Mouse (Mus musculus): ENCODE results near the gene Arhgap18. TPM values are rescaled to one million over a fixed set of nuclear protein-coding genes. Genes with fewer than 3 reads are reported as not detected.
A peak's percentile ranks its signal among the peaks of the same experiment; 100 is the strongest.

Gene Arhgap18
- polyA plus RNA-seq, 1 experiment from 2014 or later, result 41.0 TPM

DNA sequence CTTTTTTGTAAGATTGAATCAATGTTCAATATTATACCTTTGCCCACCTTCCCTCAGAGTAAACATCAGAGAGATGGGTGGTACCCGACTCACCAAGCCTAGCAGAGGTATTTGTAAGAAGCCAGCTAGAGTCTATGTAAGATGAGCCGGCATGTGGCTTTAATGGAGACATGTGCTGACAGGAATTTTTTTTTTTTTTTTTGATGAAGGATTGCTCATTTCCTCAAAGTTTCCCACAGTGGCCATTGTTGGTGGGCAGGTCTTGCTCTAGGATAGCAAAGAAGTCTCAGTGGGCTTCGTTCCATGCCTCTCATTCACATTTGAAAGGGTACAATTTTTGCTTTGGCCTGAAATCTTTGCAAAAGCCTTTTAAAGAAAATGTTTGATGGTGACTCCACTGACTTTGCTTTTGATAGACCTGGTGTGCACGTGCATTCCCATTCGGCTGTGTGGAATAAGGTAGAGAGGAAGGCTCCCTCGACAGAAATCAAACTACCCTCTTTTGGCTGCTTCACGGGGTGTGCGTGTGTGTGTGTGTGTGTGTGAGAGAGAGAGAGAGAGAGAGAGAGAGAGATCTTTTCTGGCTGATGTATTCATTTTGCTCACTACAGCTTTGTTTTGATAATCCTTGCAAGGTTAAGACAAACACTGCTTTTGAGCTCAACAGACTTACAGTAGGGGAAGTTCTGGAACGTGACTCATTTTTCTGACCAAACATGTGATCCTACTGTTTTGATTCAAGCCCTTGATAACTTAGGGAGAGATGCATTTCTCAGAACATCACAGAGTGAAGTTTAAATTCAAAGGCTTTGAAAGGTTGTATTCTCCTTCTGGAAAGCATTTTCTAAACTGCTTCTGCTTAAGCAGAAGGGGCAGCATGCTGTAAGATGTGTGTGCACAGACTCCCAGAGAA lies 9.0 kb downstream of the Arhgap18 start:
- no peaks in the 10 kb centered on the region for H3K9me3 ChIP-seq (replicated peaks)
- H3K4me2 ChIP-seq, result no peak overlapping the region
- 64% methylated on average over 9 of the region's 9 CpGs for WGBS
- no peaks in the 10 kb centered on the region for H3K36me3 ChIP-seq
- ATAC-seq (replicated peaks; ENCODE audit: low FRiP score), result no peak
- H3K9ac ChIP-seq, result no peak overlapping the region
- H3K4me1 ChIP-seq, result peaks cover 10% of the 10 kb centered on the region; the same call in 1 of the 2 replicates
- H3K27ac ChIP-seq, result no peak overlapping the region
- H3K4me3 ChIP-seq (replicated peaks), result no peak overlapping the region
- H3K27me3 ChIP-seq, result no peaks in the 10 kb centered on the region

- Histone ChIP-seq H3K9me3 (replicated peaks) (no peaks in the 10 kb centered on the region), H3K4me3 (replicated peaks) (no peak overlapping the region), H3K27ac (no peak overlapping the region), H3K27me3 (no peaks in the 10 kb centered on the region), H3K4me1 (0 out of 2 replicates have a peak, but pooled peaks cover 8% of the 10 kb centered on the region), H3K4me2 (no peak overlapping the region), H3K36me3 (no peaks in the 10 kb centered on the region), H3K9ac (no peak overlapping the region)
- ATAC-seq (replicated peaks; ENCODE audit: low FRiP score), result no peak
- WGBS, result 81% methylated on average over 3 of the region's 3 CpGs
These were observed 14.0 kb downstream of the Arhgap18 start for GRCm38 (mm10) chr10:26767196-26767595.

- no peaks in the 10 kb centered on the region for H3K36me3 ChIP-seq
- no peak overlapping the region for H3K4me3 ChIP-seq (replicated peaks)
- no peak overlapping the region for H3K9ac ChIP-seq
- 88% methylated on average over 2 of the region's 2 CpGs for WGBS
- H3K27ac ChIP-seq, result no peak overlapping the region
- H3K4me1 ChIP-seq, result peaks cover 10% of the 10 kb centered on the region
- H3K4me2 ChIP-seq, result no peak overlapping the region
- no peaks in the 10 kb centered on the region for H3K9me3 ChIP-seq (replicated peaks)
- ATAC-seq (replicated peaks; ENCODE audit: low FRiP score), result no peak
- H3K27me3 ChIP-seq, result no peaks in the 10 kb centered on the region
These were observed 15.7 kb downstream of the Arhgap18 start for GRCm38 (mm10) chr10:26768943-26769342.

- no peak overlapping the region for H3K4me2 ChIP-seq
- no peaks in the 10 kb centered on the region for H3K36me3 ChIP-seq
- WGBS, result 86% methylated on average over 8 of the region's 8 CpGs
- no peak overlapping the region for H3K9ac ChIP-seq
- no peaks in the 10 kb centered on the region for H3K9me3 ChIP-seq (replicated peaks)
- no peak for ATAC-seq (replicated peaks; ENCODE audit: low FRiP score)
- H3K4me1 ChIP-seq, result peaks cover 17% of the 10 kb centered on the region
- H3K27ac ChIP-seq, result no peak overlapping the region
- H3K4me3 ChIP-seq (replicated peaks), result no peak overlapping the region
- H3K27me3 ChIP-seq, result no peaks in the 10 kb centered on the region
These were observed 16.8 kb downstream of the Arhgap18 start for GRCm38 (mm10) chr10:26770035-26770434.

- 8% methylated on average over 15 of the region's 15 CpGs for WGBS
- H3K9ac ChIP-seq, result peak overlapping the region; percentile 45
- peak overlapping the region; percentile 99 for H3K27ac ChIP-seq
- no peaks in the 10 kb centered on the region for H3K9me3 ChIP-seq (replicated peaks)
- peaks cover 23% of the 10 kb centered on the region for H3K4me1 ChIP-seq
- H3K36me3 ChIP-seq, result no peaks in the 10 kb centered on the region
- H3K27me3 ChIP-seq, result no peaks in the 10 kb centered on the region
- peak overlapping the region; percentile 60 for H3K4me3 ChIP-seq (replicated peaks)
- ATAC-seq (replicated peaks; ENCODE audit: low FRiP score), result peak; percentile 97
- H3K4me2 ChIP-seq, result peak overlapping the region; percentile 77
These were observed 18.9 kb downstream of the Arhgap18 start for GRCm38 (mm10) chr10:26771938-26772623.

DNA sequence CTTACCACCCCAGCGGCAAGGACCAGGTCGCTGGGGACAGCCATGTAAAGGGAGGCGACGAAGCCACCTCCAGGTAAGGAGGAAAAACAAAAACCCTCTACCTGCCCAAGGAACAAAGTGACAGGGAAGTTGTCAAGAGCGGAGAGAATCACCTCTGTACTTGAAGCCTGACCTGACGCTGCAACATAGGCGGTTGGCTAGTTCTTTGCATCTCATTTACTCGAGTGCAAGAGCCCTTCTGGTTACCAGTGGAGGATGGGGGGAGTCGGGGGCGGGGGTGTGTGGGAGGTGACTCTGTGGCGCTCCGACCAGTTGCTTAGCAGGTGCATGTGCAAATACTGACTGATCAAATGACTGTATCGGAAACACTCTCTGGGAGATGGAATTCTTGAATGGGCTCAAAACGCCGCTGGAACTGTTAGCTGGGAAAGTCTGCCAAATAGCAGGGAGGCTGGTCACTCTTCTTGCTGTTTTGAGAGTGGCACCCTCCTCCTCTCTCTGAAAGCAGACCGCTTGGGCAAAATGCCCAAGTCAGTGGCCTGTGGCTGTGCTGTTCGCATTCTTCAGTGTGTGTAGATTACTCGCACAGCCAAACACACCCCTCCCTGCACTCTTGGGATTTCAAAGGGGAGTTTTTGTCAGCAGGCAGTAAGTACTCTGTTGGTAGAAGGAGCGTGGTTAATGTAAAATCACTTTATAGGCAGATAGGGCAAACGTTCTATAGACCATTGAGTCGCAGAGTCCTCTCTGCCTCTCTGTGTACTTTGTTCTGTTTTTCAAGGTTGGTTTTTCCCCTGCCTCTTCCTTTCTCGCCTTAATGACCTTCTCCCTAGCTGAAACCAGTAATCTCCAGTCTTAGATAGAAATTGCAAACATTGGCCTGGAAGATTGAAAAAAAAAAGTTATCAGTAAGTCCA lies 19.7 kb downstream of the Arhgap18 start:
- Histone ChIP-seq H3K9me3 (replicated peaks) (no peaks in the 10 kb centered on the region), H3K4me1 (peaks cover 23% of the 10 kb centered on the region), H3K27ac (peak overlapping the region; percentile 99), H3K4me3 (replicated peaks) (peak overlapping the region; percentile 60), H3K27me3 (no peaks in the 10 kb centered on the region), H3K36me3 (no peaks in the 10 kb centered on the region), H3K4me2 (peak overlapping the region; percentile 77), H3K9ac (peak overlapping the region; percentile 45)
- peak; percentile 87 for ATAC-seq (replicated peaks; ENCODE audit: low FRiP score)
- under 1% methylated on average over 22 of the region's 22 CpGs for WGBS

DNA sequence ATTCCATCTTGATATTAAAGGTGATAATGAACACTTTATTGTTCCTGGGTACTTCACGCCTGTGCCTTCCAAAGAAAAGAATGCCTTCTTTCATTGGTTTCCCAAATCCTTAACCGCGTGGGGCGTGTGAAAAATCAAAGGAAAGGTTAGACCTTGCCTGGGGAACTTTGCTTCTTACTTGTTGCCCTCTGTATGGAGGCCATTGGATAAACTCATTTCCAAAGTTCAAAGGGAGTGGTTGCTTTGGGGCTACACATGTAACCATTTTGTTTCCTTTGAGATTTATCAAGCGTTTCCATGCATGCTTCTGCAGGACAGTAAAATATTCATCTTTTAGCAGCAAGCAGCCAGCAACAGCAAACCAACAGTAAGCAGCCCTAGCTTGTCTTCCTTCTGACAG lies 20.3 kb downstream of the Arhgap18 start:
- Histone ChIP-seq H3K9me3 (replicated peaks) (no peaks in the 10 kb centered on the region), H3K9ac (peak overlapping the region; percentile 45), H3K4me3 (replicated peaks) (peak overlapping the region; percentile 60), H3K27me3 (no peaks in the 10 kb centered on the region), H3K4me2 (peak overlapping the region; percentile 77), H3K4me1 (peaks cover 23% of the 10 kb centered on the region), H3K27ac (peak overlapping the region; percentile 99), H3K36me3 (no peaks in the 10 kb centered on the region)
- ATAC-seq (replicated peaks; ENCODE audit: low FRiP score), result no peak
- 34% methylated on average over 5 of the region's 5 CpGs for WGBS

GRCm38 (mm10) chr10:26774266-26774665 lies 21.0 kb downstream of the Arhgap18 start:
- ATAC-seq (replicated peaks; ENCODE audit: low FRiP score), result no peak
- 63% methylated on average over 1 of the region's 1 CpGs for WGBS

GRCm38 (mm10) chr10:26776443-26776842 lies 23.2 kb downstream of the Arhgap18 start:
- H3K27me3 ChIP-seq, result no peaks in the 10 kb centered on the region
- peaks cover 34% of the 10 kb centered on the region for H3K4me1 ChIP-seq
- no peak for ATAC-seq (replicated peaks; ENCODE audit: low FRiP score)
- H3K9me3 ChIP-seq (replicated peaks), result no peaks in the 10 kb centered on the region
- H3K4me3 ChIP-seq (replicated peaks), result no peak overlapping the region
- no peak overlapping the region for H3K9ac ChIP-seq
- H3K36me3 ChIP-seq, result no peaks in the 10 kb centered on the region
- no peak overlapping the region for H3K4me2 ChIP-seq
- H3K27ac ChIP-seq, result no peak overlapping the region

More at GRCm38 (mm10) chr10:26774266-26774665, 21.0 kb downstream of the Arhgap18 start:
- no peaks in the 10 kb centered on the region for H3K36me3 ChIP-seq
- peak overlapping the region; percentile 99 for H3K27ac ChIP-seq
- H3K4me3 ChIP-seq (replicated peaks), result peak overlapping the region; percentile 60
- no peaks in the 10 kb centered on the region for H3K27me3 ChIP-seq
- peak overlapping the region; percentile 77 for H3K4me2 ChIP-seq
- no peaks in the 10 kb centered on the region for H3K9me3 ChIP-seq (replicated peaks)
- peaks cover 23% of the 10 kb centered on the region for H3K4me1 ChIP-seq
- peak overlapping the region; percentile 45; the same call in 1 of the 2 replicates for H3K9ac ChIP-seq

GRCm38 (mm10) chr10:26780581-26780980 lies 27.4 kb downstream of the Arhgap18 start:
- Histone ChIP-seq H3K27ac (peak overlapping the region; percentile 49; the same call in 1 of the 2 replicates), H3K9me3 (replicated peaks) (no peaks in the 10 kb centered on the region), H3K4me2 (no peak overlapping the region), H3K36me3 (no peaks in the 10 kb centered on the region), H3K4me1 (peaks cover 16% of the 10 kb centered on the region), H3K4me3 (replicated peaks) (no peak overlapping the region), H3K27me3 (no peaks in the 10 kb centered on the region), H3K9ac (no peak overlapping the region)
- WGBS, result 41% methylated on average over 3 of the region's 3 CpGs
- ATAC-seq (replicated peaks; ENCODE audit: low FRiP score), result no peak

- WGBS, result 63% methylated on average over 2 of the region's 2 CpGs
- Histone ChIP-seq H3K9ac (no peak overlapping the region), H3K27ac (no peak overlapping the region; the same call in 1 of the 2 replicates), H3K36me3 (no peaks in the 10 kb centered on the region), H3K4me2 (no peak overlapping the region), H3K4me1 (peaks cover 16% of the 10 kb centered on the region; the same call in 1 of the 2 replicates), H3K27me3 (no peaks in the 10 kb centered on the region), H3K9me3 (replicated peaks) (no peaks in the 10 kb centered on the region), H3K4me3 (replicated peaks) (no peak overlapping the region)
- peak; percentile 58; the same call in 1 of the 2 replicates for ATAC-seq (replicated peaks; ENCODE audit: low FRiP score)
These were observed 36.5 kb downstream of the Arhgap18 start for GRCm38 (mm10) chr10:26789680-26790079.
